Mouse (Mus musculus) CH12.LX (cell line): ENCODE measurements around the gene Pnpla3. TPM values are rescaled to one million over a fixed set of nuclear protein-coding genes. Genes with fewer than 3 reads are reported as not detected.
A peak's percentile ranks its signal among the peaks of the same experiment; 100 is the strongest.

ENCODE experiments used
- DNase-seq: peaks from one replicate; pipeline ENCODE4 v3.0.0-alpha.2; 2013; ENCODE audit errors: extremely low read depth
- H3K27ac ChIP-seq: 2 replicates; pipeline ENCODE4 v1.5.1; 2012; ENCODE audit warnings: low read depth, mild to moderate bottlenecking, control low read depth, moderate library complexity; ENCODE audit not compliant: insufficient read depth
- H3K27me3 ChIP-seq: replicated peaks from 2 replicates; pipeline ENCODE3; 2012; ENCODE audit warnings: inconsistent platforms
- H3K36me3 ChIP-seq, 2 experiments: replicated peaks in 1 of 2; 2 replicates each; pipeline versions ENCODE3 to v1.6.1; 2012; ENCODE audit warnings: inconsistent platforms in 1 of 2, low read length in 1 of 2, mild to moderate bottlenecking in 1 of 2, mixed read lengths in 1 of 2, moderate library complexity in 1 of 2; ENCODE audit not compliant: control insufficient read depth in 1 of 2, insufficient read depth in 1 of 2
- H3K4me1 ChIP-seq, 2 experiments: 2 replicates each; pipeline ENCODE4 v1.6.1; 2012; ENCODE audit warnings: inconsistent platforms in 1 of 2, moderate library complexity in 1 of 2; ENCODE audit not compliant: insufficient read depth in 2 of 2, control insufficient read depth in 1 of 2
- H3K4me2 ChIP-seq: 2 replicates; pipeline ENCODE4 v1.6.1; 2012; ENCODE audit warnings: low read depth, mild to moderate bottlenecking, control low read depth; ENCODE audit not compliant: poor library complexity, insufficient read depth, severe bottlenecking
- H3K4me3 ChIP-seq, 3 experiments: fragments of 150-350 bp in 1 of 3; sonication (generic) in 1 of 3; replicated peaks in 1 of 3; 2 replicates each; pipeline versions ENCODE3 to v1.5.1; 2011 to 2012; ENCODE audit warnings: low read depth in 2 of 3, low read length in 2 of 3, mild to moderate bottlenecking in 2 of 3, moderate library complexity in 2 of 3, control low read depth in 1 of 3, improper control_type of control experiment in 1 of 3, inconsistent platforms in 1 of 3, mixed read lengths in 1 of 3; ENCODE audit not compliant: poor library complexity in 1 of 3
- H3K79me2 ChIP-seq: replicated peaks from 2 replicates; pipeline ENCODE4 v1.6.1; 2012; ENCODE audit warnings: mild to moderate bottlenecking, moderate library complexity; ENCODE audit not compliant: control insufficient read depth, poor library complexity, insufficient read depth, severe bottlenecking; ENCODE audit errors: extremely low read depth
- H3K9ac ChIP-seq: 2 replicates; pipeline ENCODE4 v1.6.1; 2012; ENCODE audit warnings: low read depth, mild to moderate bottlenecking, control low read depth, moderate library complexity; ENCODE audit not compliant: insufficient read depth
- H3K9me3 ChIP-seq: replicated peaks from 2 replicates; pipeline ENCODE3; 2012; ENCODE audit warnings: low read length, inconsistent platforms, mixed read lengths
- BHLHE40 ChIP-seq: IDR thresholded peaks from 2 replicates; pipeline ENCODE4 v1.6.1; 2011; ENCODE audit warnings: mild to moderate bottlenecking, low read depth, low read length, improper control_type of control experiment
- CHD1 ChIP-seq: IDR thresholded peaks from 2 replicates; pipeline ENCODE4 v1.6.1; 2012; ENCODE audit warnings: low read depth, low read length, improper control_type of control experiment, inconsistent platforms
- CHD2 ChIP-seq: IDR thresholded peaks from 2 replicates; pipeline ENCODE4 v1.6.1; 2011; ENCODE audit warnings: low read length, improper control_type of control experiment
- E2F4 ChIP-seq: IDR thresholded peaks from 2 replicates; pipeline ENCODE4 v1.6.1; 2011; ENCODE audit warnings: low read depth, low read length, improper control_type of control experiment; ENCODE audit not compliant: insufficient replicate concordance
- ELF1 ChIP-seq: IDR thresholded peaks from 2 replicates; pipeline ENCODE4 v1.6.1; 2014; ENCODE audit warnings: low read depth, mild to moderate bottlenecking, inconsistent platforms, low read length, improper control_type of control experiment
- HCFC1 ChIP-seq: IDR thresholded peaks from 2 replicates; pipeline ENCODE4 v1.6.1; 2012; ENCODE audit warnings: low read depth, mild to moderate bottlenecking, inconsistent platforms, low read length, improper control_type of control experiment
- JUND ChIP-seq: conservative IDR thresholded peaks from 2 replicates; pipeline ENCODE4 v1.6.1; 2011; ENCODE audit warnings: low read depth, low read length, improper control_type of control experiment
- KAT2A ChIP-seq: IDR thresholded peaks from 2 replicates; pipeline ENCODE4 v1.6.1; 2012; ENCODE audit warnings: low read length, improper control_type of control experiment, inconsistent platforms; ENCODE audit not compliant: insufficient replicate concordance
- RCOR1 ChIP-seq: conservative IDR thresholded peaks from 2 replicates; pipeline ENCODE4 v1.6.1; 2012; ENCODE audit warnings: low read depth, mild to moderate bottlenecking, inconsistent platforms, low read length, improper control_type of control experiment
- SIN3A ChIP-seq: IDR thresholded peaks from 2 replicates; pipeline ENCODE4 v1.6.1; 2012; ENCODE audit warnings: low read length, improper control_type of control experiment, inconsistent platforms
- TCF12 ChIP-seq: IDR thresholded peaks from 2 replicates; pipeline ENCODE4 v1.6.1; 2014; ENCODE audit warnings: low read depth, mild to moderate bottlenecking, inconsistent platforms, low read length, improper control_type of control experiment
- USF2 ChIP-seq: conservative IDR thresholded peaks from 2 replicates; pipeline ENCODE4 v1.6.1; 2011; ENCODE audit warnings: low read depth, low read length, improper control_type of control experiment
- ZC3H11A ChIP-seq: IDR thresholded peaks from 2 replicates; pipeline ENCODE4 v1.6.1; 2012; ENCODE audit warnings: low read depth, mild to moderate bottlenecking, inconsistent platforms, low read length, improper control_type of control experiment
- ZMIZ1 ChIP-seq: IDR thresholded peaks from 2 replicates; pipeline ENCODE4 v1.6.1; 2012; ENCODE audit warnings: low read depth, mild to moderate bottlenecking, inconsistent platforms, low read length, improper control_type of control experiment
- dilution Hi-C: fragments of 300-500 bp; cut with MboI; formaldehyde crosslinking; loops from 2 replicates; pipeline ENCODE4 v1.14.3; 2020; ENCODE audit warnings: low sequenced_read_pairs; ENCODE audit not compliant: extremely low pct_unique_long_range_greater_than_20kb, extremely low pct_ligation_motif_present
- in situ Hi-C: fragments of 300-500 bp; cut with MboI; formaldehyde crosslinking; loops from 3 replicates; pipeline ENCODE4 v1.14.3; 2019; ENCODE audit warnings: low sequenced_read_pairs, low pct_ligation_motif_present, low pct_unique_long_range_greater_than_20kb, mixed read lengths
- polyA plus RNA-seq: library from polyadenylated mRNA; unstranded; fragments of >175 nt; gene quantifications from 2 replicates; pipeline ENCODE4 v1.2.1, GENCODE M21; 2012; ENCODE audit warnings: low read depth; ENCODE audit not compliant: insufficient read length
- total RNA-seq, 2 experiments: library from RNA; depleted of rRNA; stranded (reverse); fragments of 300-350 nt in 1 of 2; fragments of >200 nt in 1 of 2; gene quantifications; 2 replicates each; pipeline ENCODE4 v1.2.3; 2012 to 2014

Gene Pnpla3
- total and polyA plus RNA-seq, 3 experiments = 0.41 to 3.2 (median 2.2) TPM

DNA sequence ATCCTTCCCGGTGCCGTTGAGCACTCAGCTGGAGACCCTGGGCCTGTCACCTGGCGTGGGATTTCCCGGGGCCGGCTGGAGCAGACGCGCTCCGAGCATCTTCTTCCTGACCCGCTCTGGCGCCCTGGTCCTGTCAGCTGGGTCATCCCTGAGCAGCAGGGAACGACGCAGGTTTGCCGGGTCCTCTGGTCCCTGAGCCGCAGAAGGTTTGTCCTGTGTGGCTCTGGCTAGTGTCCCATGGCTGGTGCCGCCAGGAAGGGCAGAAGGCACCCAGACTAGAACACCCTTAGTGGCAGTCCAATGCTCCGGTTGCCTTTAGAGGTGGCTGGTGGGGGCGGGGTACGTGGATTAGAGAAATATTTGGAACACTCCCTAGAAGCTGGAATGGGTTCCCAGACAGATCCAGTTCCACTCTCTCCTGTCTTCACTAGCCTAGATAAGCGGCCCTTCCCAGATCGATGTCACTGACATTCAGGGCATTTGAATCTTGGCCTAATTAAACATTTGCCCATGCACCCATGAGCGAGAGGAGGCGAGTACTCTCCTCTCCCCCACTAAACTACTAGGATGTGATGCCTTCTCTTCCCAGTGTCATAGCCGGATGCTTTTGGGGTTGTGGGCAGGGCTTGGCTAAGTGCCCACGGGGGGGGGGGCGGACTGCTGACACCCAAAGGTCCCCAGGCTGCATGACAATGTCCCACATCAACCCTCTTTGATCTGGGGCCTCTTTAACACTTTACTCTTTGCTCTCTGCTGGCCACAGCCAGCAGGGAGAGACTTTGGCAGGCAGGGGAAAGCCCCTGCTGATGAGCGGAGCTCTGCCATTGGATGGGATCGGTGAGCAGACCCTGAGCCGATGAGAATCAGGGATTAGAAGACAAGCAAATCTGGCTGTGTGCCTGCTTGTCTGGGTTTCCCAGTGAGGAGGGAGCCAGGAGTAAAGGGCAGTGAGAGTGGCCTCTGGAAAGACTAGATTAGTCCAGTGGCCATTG, 829 bp downstream of the Pnpla3 start:
- peaks cover 3% of the 10 kb centered on the region for H3K9me3 ChIP-seq
- peak overlapping the region; percentile 26; the same call in 1 of the 2 replicates for H3K27ac ChIP-seq
- in situ Hi-C loops = no loop called here
- peak overlapping the region; percentile 12; the same call in 1 of the 2 replicates for H3K9ac ChIP-seq
- peak overlapping the region; percentile 79 for H3K4me2 ChIP-seq
- dilution Hi-C loops = no loop called here
- peaks cover 5 to 26% of the 10 kb centered on the region in 2 experiments; a peak in 3 of 4 replicates for H3K4me1 ChIP-seq
- no peaks in the 10 kb centered on the region for H3K79me2 ChIP-seq
- peak overlapping the region; percentile 32 to 76 (median 57) for H3K4me3 ChIP-seq
- H3K36me3 ChIP-seq = no peaks in the 10 kb centered on the region
- peak; percentile 66 for DNase-seq
- TF ChIP-seq SIN3A = peak; percentile 56; the same call in 1 of the 2 replicates
- TF ChIP-seq CHD2 = no peak
- TF ChIP-seq TCF12 = peak; percentile 34; the same call in 1 of the 2 replicates
- TF ChIP-seq, all 38 proteins: peak for 2
- peaks cover 32% of the 10 kb centered on the region for H3K27me3 ChIP-seq

GRCm38 (mm10) chr15:84169511-84169910, 1.9 kb downstream of the Pnpla3 start:
- peaks cover 5 to 26% of the 10 kb centered on the region in 2 experiments; a peak in 3 of 4 replicates for H3K4me1 ChIP-seq
- no peaks in the 10 kb centered on the region for H3K79me2 ChIP-seq
- dilution Hi-C loops = no loop called here
- H3K27me3 ChIP-seq = peaks cover 22% of the 10 kb centered on the region
- in situ Hi-C loops = no loop called here
- H3K9me3 ChIP-seq = no peaks in the 10 kb centered on the region
- DNase-seq = no peak
- no peak overlapping the region for H3K9ac ChIP-seq
- H3K4me3 ChIP-seq = no peak overlapping the region
- TF ChIP-seq ZMIZ1 (no peak), CHD1 (no peak), USF2 (no peak), JUND (no peak), BHLHE40 (no peak), ELF1 (no peak), ZC3H11A (no peak), E2F4 (no peak), RCOR1 (no peak), HCFC1 (no peak), KAT2A (no peak)
- no peak overlapping the region for H3K4me2 ChIP-seq
- H3K36me3 ChIP-seq = peaks cover 0 to 1% of the 10 kb centered on the region in 2 experiments
- H3K27ac ChIP-seq = no peak overlapping the region
